Mouse (Mus musculus) spleen, postnatal 4 days (tissue): ENCODE results near the gene Slc2a1.
A peak's percentile ranks its signal among the peaks of the same experiment; 100 is the strongest.

Experiments
- DNase-seq, 2 experiments: peaks; one replicate each; pipeline ENCODE4 v3.0.0; 2022; ENCODE audit warnings: low spot score in 2 of 2

Slc2a1 gene

DNA sequence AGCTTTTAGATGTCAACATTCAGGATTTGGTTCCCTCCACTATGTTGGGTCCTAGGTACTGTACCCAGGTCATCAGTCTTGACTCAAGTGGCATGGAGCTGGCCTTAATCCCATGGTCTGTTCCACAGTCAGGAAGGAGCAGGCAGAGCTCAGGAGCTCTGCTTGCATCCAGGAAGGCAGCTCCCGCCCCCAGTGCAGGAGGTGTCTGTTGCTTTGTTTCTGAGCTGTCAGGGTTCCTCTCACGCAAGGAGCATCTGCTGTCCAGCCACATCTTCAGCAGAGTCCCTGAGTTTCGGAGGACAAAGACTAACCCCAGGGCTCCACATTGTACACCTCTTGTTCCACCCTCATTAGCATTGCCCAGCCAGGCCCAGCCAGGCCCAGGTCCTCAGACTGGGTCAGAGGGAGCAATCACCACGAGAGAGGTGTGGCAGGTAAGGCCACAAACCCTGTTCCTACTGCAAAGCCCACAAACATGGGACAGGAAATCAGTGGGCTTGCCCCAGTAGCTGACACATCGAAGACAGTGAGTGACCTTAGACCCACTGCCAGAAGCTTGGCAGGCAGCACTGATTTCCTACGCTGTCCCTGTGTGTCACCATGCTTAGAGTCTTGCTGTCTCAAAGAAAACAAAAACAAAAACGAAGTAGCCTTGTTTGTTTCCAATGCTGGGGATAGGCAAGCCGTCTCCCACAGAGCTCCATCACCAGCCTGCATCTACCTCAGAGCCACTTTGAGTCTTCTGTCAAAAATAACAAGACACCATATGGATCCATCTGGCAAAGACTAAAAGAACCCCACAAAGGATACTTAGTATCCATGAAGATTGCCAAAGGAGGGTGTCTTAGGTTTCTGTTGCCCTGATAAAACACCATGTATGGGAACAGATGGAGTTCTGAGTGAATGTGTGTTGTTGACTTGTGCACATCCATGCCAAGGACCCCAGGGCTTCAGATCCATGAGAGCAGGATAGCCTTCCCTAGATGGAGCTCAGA is 10.0 kb upstream of the Slc2a1 start:
- DNase-seq = no peak

DNA sequence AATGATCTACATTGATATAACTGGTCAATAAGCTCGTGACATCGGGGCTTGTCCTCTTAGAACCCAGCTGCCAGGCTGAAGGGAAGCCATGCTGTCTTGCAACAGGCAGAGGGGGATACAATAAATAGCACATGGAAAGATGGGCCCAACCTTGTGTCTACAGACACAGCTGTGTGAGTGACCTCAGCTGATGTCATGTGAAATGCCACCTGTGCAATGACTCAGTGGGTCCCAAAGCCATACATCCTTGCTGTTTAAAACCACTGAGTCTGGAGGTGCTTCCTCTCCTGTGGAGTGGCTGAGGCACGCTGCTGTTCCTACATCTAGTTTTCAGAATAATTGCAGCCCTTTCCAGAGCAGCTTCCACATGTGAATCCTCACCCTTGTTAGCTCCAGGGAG is 7.1 kb upstream of the Slc2a1 start:
- no peak for DNase-seq

DNA sequence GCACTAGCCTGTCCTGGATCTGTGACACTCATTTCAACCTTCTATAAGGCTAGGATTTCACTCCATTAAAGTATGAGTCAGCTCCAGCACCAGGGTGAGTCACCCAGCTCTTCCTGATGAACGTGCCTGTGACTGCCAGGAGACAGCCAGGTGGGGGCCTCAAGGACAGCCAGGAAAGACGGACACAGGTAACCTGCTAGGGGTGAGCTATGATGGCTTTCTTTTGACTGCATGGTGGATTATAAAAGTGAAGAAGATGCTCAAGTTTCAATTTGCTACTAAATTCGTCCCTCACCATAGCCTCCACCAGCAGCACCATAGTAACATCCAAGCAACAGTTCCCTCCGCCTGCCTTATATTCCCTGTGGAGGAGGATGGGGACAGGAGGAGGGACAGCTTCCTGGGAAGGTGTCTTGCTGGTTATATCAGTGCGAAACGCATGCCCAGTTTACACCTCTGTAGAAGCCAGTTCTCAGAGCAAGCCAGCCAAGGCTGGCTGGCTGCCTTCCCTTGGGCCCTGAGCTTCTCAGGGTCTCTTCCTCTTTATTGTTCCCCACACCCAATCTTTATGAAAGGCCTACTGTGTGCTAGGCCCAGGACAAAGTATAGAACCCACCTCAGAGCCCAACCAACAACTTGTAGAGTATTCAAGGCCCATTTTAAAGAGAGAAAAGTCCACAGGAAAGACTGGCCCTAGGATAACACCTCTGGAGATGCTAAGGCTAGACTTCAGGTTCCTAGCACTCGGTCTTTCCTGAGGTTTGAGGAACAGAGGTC is 6.0 kb upstream of the Slc2a1 start:
- DNase-seq = no peak

DNA sequence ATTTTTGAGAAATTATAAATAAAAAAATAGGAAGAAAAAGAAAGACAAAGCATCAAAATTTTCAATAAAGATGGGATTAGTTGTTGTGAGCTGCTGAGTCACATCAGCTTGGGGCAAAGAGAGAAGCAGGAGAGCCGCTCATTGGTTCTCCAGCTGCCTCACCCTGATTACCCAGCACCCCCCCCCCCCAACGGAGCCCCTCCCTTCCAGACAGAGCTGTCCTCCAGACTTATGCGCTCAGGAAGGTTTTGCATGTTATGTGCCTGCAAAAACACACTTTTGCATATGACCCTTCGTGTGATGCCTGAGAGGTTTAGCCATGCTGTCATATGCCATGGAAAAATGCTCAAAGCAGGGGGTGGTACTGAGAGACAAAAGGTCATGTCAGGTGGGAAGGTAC is 3.7 kb upstream of the Slc2a1 start:
- DNase-seq = no peak

GRCm38 (mm10) chr4:119105704-119106103 is 2.8 kb upstream of the Slc2a1 start:
- DNase-seq = peak; percentile 60 to 76

DNA sequence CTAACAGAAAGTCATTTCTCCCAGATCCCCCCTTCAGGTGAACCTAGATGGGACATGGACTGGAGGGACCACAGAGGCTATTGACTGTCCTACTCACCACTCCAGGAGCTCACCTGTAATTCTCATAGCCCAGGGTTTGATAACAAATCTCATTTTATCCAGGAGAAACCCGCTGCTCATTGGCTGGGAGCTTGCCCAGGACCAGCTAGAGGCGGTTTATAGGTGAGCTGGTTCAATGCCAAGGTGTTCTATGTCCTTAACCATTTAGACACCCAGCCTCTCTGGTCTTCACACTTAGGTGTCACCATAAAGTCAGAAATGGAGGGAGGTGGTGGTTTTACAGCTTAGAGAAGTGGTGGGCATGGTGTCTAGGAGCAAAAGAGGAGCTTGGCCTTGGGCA is 644 bp upstream of the Slc2a1 start:
- no peak for DNase-seq

DNA sequence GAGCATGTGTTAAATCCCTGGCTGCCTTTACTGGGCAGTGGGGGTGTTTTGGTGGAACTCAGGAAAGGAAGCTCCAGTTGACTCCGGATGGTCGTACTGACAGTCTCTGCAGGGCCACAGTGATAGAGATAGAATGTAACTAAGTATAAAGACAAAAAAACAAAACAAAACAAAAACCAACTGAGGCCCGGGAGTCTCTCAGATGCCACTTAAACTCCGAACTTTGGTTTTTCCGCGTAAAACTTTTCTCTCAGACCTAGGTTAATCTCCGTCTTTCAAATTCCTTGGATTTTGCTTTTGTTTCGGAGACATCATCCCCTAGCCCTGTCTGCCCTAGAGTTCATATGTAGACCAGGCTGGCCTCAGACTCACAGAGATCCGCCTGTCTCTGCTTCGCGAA is 1.1 kb downstream of the Slc2a1 start:
- DNase-seq = no peak

DNA sequence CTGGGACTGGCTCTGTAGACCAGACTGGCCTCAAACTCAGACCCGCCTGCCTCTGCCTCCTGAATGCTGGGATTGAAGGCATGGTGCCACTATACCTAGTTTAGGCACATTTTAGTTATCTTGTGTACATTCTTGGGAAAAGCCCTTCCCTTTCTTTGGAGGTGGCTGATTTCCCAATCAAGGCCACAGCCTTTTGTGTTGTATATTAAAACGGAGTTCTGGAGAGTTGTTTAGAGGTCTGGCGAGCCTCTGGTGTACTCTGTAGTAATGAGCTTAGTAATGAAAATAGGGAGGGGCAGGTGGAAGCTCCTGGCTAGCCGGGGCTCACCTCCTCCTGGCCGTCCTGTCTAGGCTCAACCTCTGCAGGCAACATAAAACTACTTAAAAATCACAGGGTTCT is 2.0 kb downstream of the Slc2a1 start:
- no peak for DNase-seq

DNA sequence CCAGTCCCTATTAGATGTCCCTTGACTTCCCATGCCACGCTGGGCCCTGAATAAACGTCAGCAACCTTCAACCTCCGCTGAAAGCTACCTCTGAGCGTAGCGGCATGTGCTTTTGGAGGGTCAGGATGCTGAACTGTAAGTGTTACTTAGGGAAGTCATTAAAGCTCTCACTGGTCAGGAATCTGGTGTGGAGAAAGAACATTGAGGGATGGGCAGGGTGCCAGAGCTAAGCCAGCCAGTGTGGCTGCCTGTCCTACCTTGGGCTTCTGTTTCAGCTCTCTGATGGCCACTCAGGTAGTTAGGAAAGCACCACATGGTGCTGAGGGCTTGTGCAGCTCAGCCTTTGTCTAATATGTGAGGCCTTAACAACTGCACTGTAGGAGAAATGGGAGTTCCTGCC is 2.9 kb downstream of the Slc2a1 start:
- DNase-seq = no peak

DNA sequence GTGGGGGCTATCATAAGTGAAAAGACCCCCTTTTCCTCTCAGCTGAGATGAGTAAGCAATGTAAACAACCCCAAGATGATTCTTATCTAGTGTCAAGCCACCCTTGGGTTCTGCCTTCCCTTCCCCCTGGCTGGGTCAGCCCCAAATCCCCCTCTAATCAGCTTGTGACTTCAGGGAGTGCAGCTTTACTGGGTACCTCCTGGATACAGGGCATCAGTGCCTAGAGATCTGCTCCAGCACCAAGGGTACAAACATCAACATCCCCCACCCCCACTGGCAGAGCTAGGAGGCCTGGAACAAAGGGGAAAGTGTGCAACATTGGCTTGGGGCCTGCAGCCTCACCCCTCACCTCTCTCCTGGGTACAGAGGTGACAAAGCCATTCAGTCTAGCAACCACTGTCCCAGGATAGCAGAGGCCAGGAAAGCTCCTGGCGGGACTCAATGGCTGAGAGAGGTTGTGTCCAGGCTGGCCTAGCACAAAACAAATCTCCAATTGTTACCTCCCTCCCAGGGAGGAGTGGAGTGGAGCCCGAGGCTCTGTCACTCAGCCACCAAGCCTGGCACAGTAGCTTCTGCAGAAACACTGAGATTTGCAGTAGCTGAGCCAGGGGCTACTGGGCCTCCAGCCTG is 3.9 kb downstream of the Slc2a1 start:
- DNase-seq = no peak

GRCm38 (mm10) chr4:119115611-119116070 is 7.1 kb downstream of the Slc2a1 start:
- DNase-seq = no peak

DNA sequence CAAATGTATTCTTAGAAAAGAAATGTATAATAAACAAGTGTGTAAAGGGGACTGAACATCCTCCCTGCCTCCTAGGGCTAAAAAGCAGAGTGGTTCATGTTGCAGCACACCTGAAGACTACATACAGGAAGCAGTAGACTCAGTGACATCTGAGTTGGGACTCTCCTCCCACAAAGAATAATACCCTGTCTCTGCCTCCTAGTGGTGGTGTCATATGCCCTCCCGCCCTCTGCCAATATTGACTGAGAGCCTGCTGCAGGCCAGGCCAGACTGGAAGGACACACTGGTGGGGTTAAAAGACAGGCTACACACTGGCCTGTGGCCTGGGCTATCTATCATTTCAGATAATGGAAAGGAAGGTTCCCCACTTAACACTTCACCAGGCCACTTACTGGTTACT is 7.8 kb downstream of the Slc2a1 start:
- no peak for DNase-seq

DNA sequence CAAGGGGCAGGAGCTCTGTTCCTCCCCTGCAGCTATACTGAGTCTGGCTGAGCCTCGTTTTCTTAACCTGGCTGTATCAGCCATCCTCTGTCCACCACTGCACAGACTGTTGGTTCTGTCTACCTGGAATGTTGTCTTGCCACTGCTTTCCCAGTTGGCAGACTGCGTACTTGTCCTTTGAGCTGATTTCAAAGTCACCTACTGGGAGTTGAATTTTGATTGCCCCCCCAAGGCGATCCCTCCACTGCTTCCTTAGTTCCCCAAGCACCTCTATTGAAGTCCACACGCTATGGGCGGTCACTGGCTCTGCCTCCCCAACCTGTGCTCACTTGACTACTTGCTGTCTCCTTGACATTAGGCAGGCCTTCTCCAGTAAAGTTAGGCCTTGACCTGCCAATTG is 9.1 kb downstream of the Slc2a1 start:
- DNase-seq = no peak

- no peak for DNase-seq
Observed at GRCm38 (mm10) chr4:119118659-119119077, 10.2 kb downstream of the Slc2a1 start.

DNA sequence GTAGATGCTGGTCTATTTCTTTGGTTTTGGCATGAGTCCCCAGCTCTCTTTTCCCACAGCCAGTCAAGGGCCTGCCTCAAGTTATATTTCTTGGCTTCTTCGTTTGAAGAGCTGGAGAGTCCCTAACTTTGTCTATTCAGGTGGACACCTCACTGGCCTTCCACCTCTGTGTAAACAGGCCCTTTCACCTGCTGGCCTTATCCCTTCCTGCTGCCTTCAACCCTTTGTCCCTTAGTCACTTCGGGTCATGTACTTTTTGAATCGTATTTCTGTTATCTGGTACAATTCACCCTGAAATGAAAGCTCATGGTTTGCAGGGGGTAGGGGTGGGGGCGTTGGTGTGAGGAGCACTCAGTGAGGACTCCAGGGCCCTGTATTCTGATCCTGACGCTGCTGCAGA is 10.8 kb downstream of the Slc2a1 start:
- no peak for DNase-seq

DNA sequence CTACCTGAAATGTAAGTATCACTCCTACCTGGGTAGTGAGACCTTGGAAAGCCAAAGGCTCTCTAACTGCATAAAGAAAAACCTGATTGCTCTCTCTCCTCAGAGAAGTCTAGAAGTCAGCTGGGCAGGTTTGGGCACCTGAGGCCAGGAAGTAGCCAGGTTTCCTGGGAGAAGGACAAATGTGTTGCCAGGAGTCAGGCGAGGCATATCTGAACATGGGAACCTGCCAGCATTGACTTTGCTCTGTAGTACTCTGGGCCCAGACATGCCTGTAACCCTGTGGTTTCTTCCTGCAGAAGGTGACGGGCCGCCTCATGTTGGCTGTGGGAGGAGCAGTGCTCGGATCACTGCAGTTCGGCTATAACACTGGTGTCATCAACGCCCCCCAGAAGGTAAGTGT is 11.6 kb downstream of the Slc2a1 start:
- no peak for DNase-seq

- DNase-seq = peak in 1 of 2 experiments; percentile 47
Observed at GRCm38 (mm10) chr4:119121249-119121648, 12.7 kb downstream of the Slc2a1 start.

GRCm38 (mm10) chr4:119124771-119125273 is 16.3 kb downstream of the Slc2a1 start:
- DNase-seq = no peak

DNA sequence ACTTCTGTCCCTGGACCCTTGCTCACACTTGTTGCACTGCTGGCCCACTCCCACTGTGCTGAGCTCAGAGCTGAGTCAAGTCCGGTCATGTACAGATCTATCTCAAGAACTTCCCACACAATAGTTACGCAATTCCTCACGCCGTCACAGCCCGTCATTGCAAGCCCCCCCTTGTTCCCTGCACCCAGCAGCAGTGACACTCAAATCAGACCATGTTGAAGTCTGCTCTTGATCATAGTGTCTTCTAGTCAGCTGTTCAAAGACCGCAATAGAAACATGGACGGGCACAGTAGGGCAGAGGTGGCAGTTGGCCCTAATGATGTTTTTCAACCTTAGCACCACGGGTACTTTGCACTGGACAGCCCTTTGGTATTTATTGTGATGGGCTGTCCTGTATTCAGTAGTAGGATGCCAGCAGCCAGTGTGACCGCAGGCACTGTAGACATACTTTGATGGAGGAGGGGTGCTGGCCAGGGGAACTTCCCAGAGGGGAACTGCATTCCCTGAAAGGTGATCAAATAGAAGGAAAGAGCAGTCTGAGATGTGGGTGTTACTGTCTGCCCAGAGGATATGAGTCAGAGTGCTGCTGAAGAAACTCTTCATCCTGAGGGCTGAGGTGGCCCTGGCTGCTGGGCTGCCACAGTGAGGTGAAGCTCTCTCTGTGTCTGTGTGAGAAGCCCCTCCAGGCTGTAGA is 17.2 kb downstream of the Slc2a1 start:
- DNase-seq = no peak

- peak; percentile 46 to 73 for DNase-seq
Observed at GRCm38 (mm10) chr4:119127229-119127628, 18.7 kb downstream of the Slc2a1 start.

DNA sequence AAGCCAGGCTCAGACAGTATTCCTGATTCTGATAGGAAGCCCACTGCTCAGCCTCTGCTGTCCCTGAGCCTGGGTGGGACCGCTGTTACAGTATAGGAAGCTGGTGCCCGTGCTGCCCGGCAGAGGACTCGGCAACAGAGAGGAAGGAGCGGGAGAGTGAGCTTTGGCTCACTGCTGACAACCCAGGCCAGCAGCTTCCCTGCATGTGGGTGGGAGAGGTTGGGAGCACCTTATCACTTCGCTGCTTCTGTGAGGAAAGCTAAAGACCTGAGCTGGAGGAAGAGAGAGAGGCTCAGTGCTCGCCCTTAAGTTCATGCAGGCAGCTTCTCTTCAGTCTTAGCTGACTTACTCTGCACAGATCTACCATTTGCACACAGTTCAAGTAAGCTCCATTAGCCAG is 20.0 kb downstream of the Slc2a1 start:
- DNase-seq = no peak
